Mouse (Mus musculus) NIH3T3 (cell line): Measurements from ENCODE around the gene Bpifa6.

ENCODE experiments used
- DNase-seq: peaks from one replicate; pipeline ENCODE4 v3.0.0-alpha.2; 2012; ENCODE audit warnings: low read depth

The Bpifa6 gene

GRCm38 (mm10) chr2:154044743-154045142, 70.0 kb downstream of the Bpifa6 start:
- DNase-seq = no peak
